Mouse (Mus musculus) testis, adult 2 months (tissue): Measurements from ENCODE around the gene Nat10.

Source experiments
- CTCF ChIP-seq: fragments of 200-500 bp; IDR thresholded peaks from 2 replicates; pipeline ENCODE4 v1.5.1; 2012; ENCODE audit warnings: low read depth, mild to moderate bottlenecking, inconsistent platforms, low read length, moderate library complexity; ENCODE audit not compliant: control insufficient read depth, insufficient read depth, insufficient replicate concordance
- POLR2A ChIP-seq: fragments of 200-500 bp; IDR thresholded peaks from 2 replicates; pipeline ENCODE4 v1.6.1; 2012; ENCODE audit warnings: low read depth, mild to moderate bottlenecking, inconsistent platforms, low read length, moderate library complexity; ENCODE audit not compliant: control insufficient read depth

DNA sequence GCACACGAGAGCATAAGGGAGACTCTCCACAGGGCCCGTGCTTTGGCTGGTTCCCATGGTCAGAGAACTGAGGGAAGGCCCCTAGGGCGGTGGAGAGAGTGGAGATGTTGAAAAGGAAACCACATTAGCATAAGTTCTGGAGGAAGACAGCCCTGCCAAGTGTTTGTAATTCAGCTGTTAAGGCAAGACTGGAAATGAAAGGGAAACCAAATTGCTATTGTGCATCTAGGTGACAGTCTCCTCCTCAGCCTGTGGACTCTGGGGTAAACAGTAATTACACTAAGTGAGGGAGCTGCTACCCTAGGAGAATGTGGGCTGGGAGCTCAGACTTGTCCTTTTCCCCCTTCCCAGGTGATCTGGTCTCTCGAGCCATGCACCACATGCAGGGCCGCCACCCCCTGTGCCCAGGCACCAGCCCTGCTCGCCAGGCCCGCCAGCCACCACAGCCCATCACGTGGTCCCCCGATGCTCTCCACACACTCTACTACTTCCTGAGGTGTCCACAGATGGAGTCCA is 78.1 kb downstream of the Nat10 start:
- TF ChIP-seq CTCF (no peak), POLR2A (no peak)
